Mouse (Mus musculus): ENCODE measurements at regions not wholly inside any gene's neighbourhood (a gene's known extent, or its start where the extent isn't known, plus 50 kb on each side); places are given as distances from the start of the nearest gene placed in this dataset.

DNA sequence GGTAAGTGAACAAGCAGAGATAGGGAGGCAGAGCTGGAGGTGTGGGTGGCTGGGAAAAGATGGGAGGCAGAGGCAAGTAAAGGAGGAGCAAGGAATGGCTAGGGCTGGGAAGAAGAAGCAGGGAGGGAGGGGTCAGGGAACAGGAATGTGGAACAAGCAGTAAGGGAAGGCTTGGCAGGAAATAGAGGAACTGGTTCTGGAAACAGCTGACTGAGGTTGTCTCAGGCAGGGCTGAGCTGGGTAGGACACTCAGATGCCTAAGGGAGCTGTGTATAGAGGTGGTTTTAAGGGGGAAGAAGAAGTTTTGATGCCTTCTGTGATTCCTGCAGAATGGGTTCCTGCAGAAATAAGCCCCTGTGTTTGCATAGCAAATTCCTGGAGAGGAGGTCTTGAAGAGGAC, 92.7 kb downstream of the Nucb2 start:
- Histone ChIP-seq H3K4me1 (no peaks in the 10 kb centered on the region), H3K27ac (replicated peaks) (no peak overlapping the region), H3K9ac (replicated peaks) (no peak overlapping the region), H3K4me3 (no peak overlapping the region), H3K36me3 (no peaks in the 10 kb centered on the region), H3K4me2 (replicated peaks) (no peak overlapping the region), H3K9me3 (peaks cover 4% of the 10 kb centered on the region; the same call in 1 of the 2 replicates), H3K27me3 (no peaks in the 10 kb centered on the region)
- ATAC-seq (replicated peaks): no peak

DNA sequence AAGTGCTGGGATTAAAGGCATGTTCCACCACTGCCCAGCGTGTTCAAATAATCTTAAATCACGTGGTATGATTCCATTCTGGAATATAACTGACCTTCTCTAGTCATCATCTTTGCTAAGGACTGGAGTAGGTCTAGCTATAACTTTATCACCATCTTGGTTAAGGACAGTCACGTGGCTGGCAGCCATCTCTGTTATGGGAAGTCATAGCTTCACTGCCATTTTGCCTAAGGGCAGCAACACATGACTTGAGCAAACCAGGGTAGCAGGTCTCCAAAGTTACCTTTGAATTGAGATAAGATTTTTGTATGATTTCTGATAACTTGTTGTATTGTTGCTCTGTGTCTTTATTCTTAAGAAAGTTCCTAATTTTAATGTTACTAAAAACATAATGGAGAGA, 96.2 kb downstream of the Nucb2 start:
- no peak overlapping the region for H3K4me3 ChIP-seq
- no peak for ATAC-seq (replicated peaks)

DNA sequence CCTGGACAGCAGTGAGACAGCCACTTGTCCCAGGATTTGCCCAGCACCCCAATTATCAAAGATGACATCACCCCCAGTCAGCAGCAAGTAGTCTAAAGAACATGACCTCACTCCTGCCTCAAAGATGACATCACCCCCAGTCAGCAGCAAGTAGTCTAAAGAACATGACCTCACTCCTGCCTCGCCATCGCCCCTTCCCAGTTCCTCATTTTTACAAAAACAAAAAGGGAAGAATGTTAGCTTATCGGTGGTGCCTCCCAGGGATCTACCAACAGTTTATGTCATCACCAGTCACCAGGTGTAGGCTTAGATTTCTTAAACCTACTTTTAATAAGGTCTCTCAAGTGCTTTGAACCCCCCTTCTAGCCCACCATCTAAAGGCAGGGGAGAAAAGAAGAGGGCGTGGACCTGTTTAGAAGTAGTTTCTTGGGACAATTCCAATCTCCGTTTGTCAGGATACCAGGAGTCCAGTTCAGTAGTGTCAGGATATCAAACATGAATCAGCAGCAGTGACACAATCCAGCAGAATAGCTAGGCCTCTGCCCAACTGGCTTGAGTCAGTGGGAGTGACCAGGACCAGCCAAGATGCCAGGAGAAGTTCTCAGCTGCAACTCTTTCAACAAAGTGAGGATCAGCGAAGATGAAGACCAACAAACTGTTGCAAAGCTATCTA, 99.1 kb downstream of the Nucb2 start:
- no peak overlapping the region for H3K9ac ChIP-seq (replicated peaks)
- ATAC-seq (replicated peaks): no peak
- peaks cover 12% of the 10 kb centered on the region for H3K4me1 ChIP-seq
- H3K9me3 ChIP-seq: peaks cover 4% of the 10 kb centered on the region; the same call in 1 of the 2 replicates
- H3K27ac ChIP-seq (replicated peaks): no peak overlapping the region
- 78% methylated on average over 6 of the region's 6 CpGs for WGBS
- H3K4me3 ChIP-seq: no peak overlapping the region
- no peaks in the 10 kb centered on the region for H3K36me3 ChIP-seq
- H3K4me2 ChIP-seq (replicated peaks): no peak overlapping the region
- H3K27me3 ChIP-seq: no peaks in the 10 kb centered on the region

More for the DNA sequence above, 96.2 kb downstream of the Nucb2 start:
- Histone ChIP-seq H3K27ac (replicated peaks) (no peak overlapping the region), H3K27me3 (no peaks in the 10 kb centered on the region), H3K9me3 (peaks cover 4% of the 10 kb centered on the region; the same call in 1 of the 2 replicates), H3K4me2 (replicated peaks) (no peak overlapping the region), H3K9ac (replicated peaks) (no peak overlapping the region), H3K36me3 (no peaks in the 10 kb centered on the region), H3K4me1 (no peaks in the 10 kb centered on the region)
- 87% methylated on average over 3 of the region's 3 CpGs for WGBS

DNA sequence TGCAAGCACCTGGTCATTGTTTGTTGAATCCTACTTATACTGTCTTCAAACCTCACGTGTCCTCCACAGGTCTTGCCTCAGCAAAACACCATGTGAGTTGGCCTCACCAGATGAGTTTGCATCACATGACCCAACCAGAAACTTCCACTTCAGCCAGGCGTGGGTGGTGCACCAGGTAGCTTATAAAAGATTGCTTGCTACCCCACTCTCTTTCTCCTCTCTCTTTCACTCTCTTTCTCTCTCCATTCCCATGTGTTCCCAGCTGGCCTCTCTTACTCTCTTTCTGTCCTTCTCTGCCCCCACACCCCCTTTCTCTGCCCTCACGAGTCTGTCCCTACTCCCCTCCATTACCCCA, 99.6 kb downstream of the Nucb2 start:
- H3K27me3 ChIP-seq: no peaks in the 10 kb centered on the region
- no peak overlapping the region for H3K4me2 ChIP-seq (replicated peaks)
- peaks cover 4% of the 10 kb centered on the region; the same call in 1 of the 2 replicates for H3K9me3 ChIP-seq
- no peak for ATAC-seq (replicated peaks)
- no peak overlapping the region for H3K4me3 ChIP-seq
- H3K4me1 ChIP-seq: peaks cover 12% of the 10 kb centered on the region
- H3K36me3 ChIP-seq: no peaks in the 10 kb centered on the region
- 87% methylated on average over 3 of the region's 3 CpGs for WGBS
- H3K9ac ChIP-seq (replicated peaks): no peak overlapping the region
- H3K27ac ChIP-seq (replicated peaks): no peak overlapping the region

DNA sequence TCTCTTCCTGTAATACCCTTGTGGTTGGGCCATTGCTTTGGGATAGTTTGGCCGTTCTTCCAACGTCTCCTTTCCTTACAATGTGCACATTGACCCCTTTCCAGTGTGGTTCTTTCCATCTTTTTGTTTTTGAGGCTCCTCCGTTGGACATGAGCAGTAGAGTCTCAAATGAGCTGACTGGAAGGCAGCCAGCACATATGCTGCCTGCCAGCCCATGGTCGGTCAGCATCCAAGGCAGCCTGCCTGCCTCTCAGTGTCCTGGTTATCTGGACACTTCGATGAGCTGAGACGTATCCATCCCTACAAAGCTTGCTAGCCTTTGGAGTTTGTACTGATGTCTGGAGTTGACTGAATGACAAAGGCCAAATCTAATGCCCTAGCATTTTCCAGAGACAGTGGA, 102.1 kb downstream of the Nucb2 start:
- ATAC-seq (replicated peaks): no peak
- Histone ChIP-seq H3K27ac (replicated peaks) (no peak overlapping the region), H3K9ac (replicated peaks) (no peak overlapping the region), H3K27me3 (no peaks in the 10 kb centered on the region), H3K36me3 (no peaks in the 10 kb centered on the region), H3K4me2 (replicated peaks) (no peak overlapping the region), H3K4me3 (no peak overlapping the region), H3K9me3 (no peaks in the 10 kb centered on the region), H3K4me1 (peaks cover 12% of the 10 kb centered on the region)
- 61% methylated on average over 6 of the region's 6 CpGs for WGBS

DNA sequence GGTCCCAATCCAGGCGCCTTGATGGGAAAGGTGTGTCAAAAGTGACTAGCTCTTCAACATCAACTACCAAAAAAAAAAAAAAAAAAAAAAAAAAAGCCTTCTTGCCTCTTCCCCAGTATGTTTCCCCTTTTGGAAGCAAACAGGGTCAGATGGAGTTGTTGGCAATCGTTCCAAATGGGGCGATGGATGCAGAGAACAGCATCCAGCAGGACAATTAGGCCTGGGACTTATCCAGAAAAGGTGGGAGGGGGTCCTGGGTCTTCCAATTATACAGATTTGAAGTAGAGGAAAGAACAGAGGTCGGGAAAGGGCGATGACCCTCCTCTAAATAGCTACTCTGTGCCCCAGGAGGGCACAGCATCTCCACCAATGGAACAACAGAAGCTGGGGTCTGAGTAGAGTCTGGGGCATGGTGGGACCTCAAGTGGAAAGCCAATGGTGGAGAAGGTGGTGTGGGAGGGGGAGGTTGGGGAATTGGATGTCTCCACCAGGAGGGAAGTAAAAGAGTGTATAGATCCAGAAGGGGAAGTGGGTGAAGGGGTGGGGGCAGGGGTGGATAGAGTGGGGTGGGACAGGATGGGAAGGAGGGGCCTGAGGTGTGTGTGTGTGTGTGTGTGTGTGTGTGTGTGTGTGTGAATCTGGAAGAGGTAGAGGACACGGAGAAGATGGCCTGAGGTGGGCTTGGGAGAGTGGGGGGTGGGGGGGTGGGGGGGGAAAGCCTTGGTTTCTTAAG, 102.7 kb downstream of the Nucb2 start:
- no peaks in the 10 kb centered on the region for H3K27me3 ChIP-seq
- H3K4me1 ChIP-seq: peaks cover 12% of the 10 kb centered on the region
- no peaks in the 10 kb centered on the region for H3K36me3 ChIP-seq
- 59% methylated on average over 6 of the region's 6 CpGs for WGBS
- ATAC-seq (replicated peaks): no peak; the same call in 1 of the 2 replicates
- no peak overlapping the region for H3K4me2 ChIP-seq (replicated peaks)
- no peaks in the 10 kb centered on the region for H3K9me3 ChIP-seq
- no peak overlapping the region for H3K4me3 ChIP-seq
- H3K27ac ChIP-seq (replicated peaks): no peak overlapping the region
- H3K9ac ChIP-seq (replicated peaks): no peak overlapping the region

DNA sequence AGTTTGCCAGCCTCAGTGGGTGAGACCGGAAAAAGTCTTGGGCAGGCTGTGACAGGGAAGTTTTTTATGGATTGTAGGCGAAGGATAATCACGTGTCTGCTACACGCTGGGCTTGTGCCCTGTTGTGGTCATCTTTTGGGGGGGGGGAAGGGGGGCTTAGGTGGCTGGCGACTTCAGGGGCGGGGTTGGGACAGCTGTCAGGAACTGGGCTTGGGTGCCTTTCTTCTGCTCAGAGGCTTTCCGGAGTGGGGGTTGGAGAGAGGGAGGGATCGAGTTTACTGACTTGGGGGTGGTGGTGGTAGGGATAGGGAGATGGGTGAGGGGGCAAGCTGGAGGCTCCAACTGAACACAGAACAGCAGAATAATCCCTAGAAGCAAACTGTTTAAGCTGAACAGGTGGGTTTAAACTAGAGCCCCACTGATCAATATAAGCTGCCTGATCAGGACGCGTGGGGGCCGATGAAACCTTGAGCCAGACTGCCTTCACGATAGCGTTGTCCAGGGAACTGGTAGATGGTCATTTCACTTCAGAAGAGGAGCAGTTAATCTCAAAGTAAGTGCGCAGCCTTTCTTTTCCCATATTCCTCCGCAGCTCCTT, 103.6 kb downstream of the Nucb2 start:
- 7% methylated on average over 15 of the region's 15 CpGs for WGBS
- Histone ChIP-seq H3K27ac (replicated peaks) (no peak overlapping the region), H3K9ac (replicated peaks) (no peak overlapping the region; the same call in 1 of the 2 replicates), H3K36me3 (no peaks in the 10 kb centered on the region), H3K27me3 (no peaks in the 10 kb centered on the region), H3K4me3 (peak overlapping the region; percentile 24), H3K9me3 (no peaks in the 10 kb centered on the region), H3K4me2 (replicated peaks) (peak overlapping the region; percentile 46), H3K4me1 (peaks cover 12% of the 10 kb centered on the region)
- ATAC-seq (replicated peaks): 0 out of 2 replicates have a peak, but pooled peaks have one; percentile 12

DNA sequence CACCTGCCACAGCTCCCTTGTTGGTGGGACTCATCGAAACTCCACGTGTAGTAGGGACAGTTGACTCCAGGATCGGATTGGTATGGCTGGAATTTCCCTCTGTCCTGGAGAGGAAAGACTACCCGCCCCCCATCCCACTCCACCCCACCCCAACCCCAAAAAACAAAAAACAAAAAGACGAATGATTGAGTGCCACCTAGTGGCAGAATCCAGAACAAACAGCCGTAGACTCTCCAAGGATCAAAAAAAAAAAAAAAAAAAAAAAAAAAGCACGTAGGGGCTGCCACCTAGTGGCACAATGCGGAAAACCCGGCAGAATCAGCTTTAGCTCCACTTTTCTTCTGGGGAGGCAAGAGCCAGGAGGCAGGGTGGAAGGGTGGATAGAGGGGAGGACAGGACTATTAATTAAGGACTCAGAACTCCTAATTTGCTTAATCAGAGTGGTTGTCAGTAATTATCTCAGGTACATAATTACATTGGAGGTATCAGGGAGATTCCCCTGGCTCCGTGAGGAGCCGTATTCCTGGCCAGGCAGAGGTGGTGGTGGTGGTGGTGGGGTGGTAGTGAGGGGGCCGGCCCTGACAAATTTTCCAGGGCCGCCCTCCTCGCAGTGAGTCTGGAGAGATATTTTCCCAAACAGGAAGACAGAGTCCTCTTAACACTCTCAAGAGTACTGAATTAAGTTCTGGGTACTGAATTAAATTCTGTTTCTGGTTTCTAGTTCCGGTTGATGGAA, 104.3 kb downstream of the Nucb2 start:
- Histone ChIP-seq H3K36me3 (no peaks in the 10 kb centered on the region), H3K27ac (replicated peaks) (no peak overlapping the region), H3K4me1 (peaks cover 12% of the 10 kb centered on the region), H3K9ac (replicated peaks) (no peak overlapping the region; the same call in 1 of the 2 replicates), H3K4me3 (peak overlapping the region; percentile 24), H3K9me3 (no peaks in the 10 kb centered on the region), H3K27me3 (no peaks in the 10 kb centered on the region), H3K4me2 (replicated peaks) (peak overlapping the region; percentile 46)
- ATAC-seq (replicated peaks): peak; percentile 69
- whole genome bisulfite sequencing: 25% methylated on average over 15 of the region's 15 CpGs

DNA sequence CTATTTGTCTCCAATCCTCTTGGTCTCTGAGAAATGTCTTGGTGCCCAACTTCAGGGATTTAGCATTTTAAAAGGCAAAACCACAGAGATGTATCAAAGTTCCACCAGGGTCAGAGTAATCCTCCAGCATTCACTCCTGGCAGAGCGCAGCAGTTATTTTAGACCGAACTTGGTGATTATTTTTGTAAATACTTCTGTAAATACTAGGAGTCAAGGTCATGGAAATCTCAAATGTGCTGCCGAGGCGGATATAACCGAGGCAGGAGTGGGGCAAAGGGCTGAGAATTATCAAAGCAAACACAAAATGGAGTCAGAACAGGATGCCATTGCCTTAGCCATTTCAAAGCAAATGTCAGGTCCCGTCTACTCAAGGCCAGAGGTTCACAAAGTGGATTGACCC, 105.2 kb downstream of the Nucb2 start:
- H3K4me2 ChIP-seq (replicated peaks): no peak overlapping the region
- no peaks in the 10 kb centered on the region for H3K9me3 ChIP-seq
- H3K27ac ChIP-seq (replicated peaks): no peak overlapping the region
- WGBS: 90% methylated on average over 6 of the region's 6 CpGs
- no peaks in the 10 kb centered on the region for H3K27me3 ChIP-seq
- ATAC-seq (replicated peaks): no peak
- H3K9ac ChIP-seq (replicated peaks): no peak overlapping the region
- H3K36me3 ChIP-seq: no peaks in the 10 kb centered on the region
- peaks cover 12% of the 10 kb centered on the region for H3K4me1 ChIP-seq
- no peak overlapping the region for H3K4me3 ChIP-seq

DNA sequence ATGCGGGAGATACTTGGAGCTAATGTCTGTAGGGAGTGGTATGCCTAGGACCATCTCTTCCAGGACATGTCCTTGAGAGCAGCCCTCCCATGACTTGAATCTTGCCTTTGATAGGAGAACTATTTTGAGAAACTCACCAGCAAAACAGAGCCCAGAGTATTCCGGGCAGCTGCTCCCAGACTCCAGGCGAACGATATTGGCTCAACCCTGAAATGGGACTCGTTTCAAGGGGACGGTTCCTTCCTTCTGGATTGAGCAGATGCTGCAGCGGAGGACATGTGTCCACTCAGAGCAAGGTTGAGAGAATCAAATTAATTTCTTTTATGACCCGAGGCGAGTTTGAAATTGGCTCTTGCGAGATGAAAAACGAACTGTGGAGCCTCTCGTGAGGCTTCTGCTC, 105.7 kb downstream of the Nucb2 start:
- no peak overlapping the region for H3K9ac ChIP-seq (replicated peaks)
- H3K27me3 ChIP-seq: no peaks in the 10 kb centered on the region
- no peak overlapping the region for H3K27ac ChIP-seq (replicated peaks)
- H3K4me3 ChIP-seq: no peak overlapping the region
- no peaks in the 10 kb centered on the region for H3K9me3 ChIP-seq
- no peaks in the 10 kb centered on the region for H3K36me3 ChIP-seq
- peaks cover 12% of the 10 kb centered on the region for H3K4me1 ChIP-seq
- no peak for ATAC-seq (replicated peaks)
- WGBS: 78% methylated on average over 12 of the region's 12 CpGs
- H3K4me2 ChIP-seq (replicated peaks): no peak overlapping the region

DNA sequence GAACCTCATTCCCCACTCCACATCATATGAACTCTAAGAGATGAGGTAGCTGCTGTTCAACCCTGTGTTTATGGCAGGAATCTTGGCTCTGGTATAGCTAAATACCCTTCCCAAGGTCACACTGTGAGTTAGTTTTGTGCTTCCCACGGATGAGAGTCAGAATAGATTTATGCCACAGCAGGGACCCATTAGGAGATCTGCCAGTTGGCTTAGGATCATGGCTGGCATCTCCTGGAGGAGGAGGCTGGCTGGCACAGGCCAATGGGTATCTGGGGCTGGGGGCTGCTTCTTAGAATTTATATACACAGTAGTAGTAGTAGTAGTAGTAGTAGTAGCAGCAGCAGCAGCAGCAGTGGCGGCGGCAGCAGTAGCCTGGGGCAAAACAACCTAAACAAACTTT, 111.8 kb downstream of the Nucb2 start:
- Histone ChIP-seq H3K9me3 (no peaks in the 10 kb centered on the region), H3K27ac (replicated peaks) (no peak overlapping the region), H3K4me3 (no peak overlapping the region), H3K4me1 (peaks cover 8% of the 10 kb centered on the region), H3K36me3 (no peaks in the 10 kb centered on the region), H3K9ac (replicated peaks) (no peak overlapping the region), H3K27me3 (no peaks in the 10 kb centered on the region), H3K4me2 (replicated peaks) (no peak overlapping the region)
- 65% methylated on average over 3 of the region's 3 CpGs for WGBS
- ATAC-seq (replicated peaks): peak; percentile 70; the same call in 1 of the 2 replicates

DNA sequence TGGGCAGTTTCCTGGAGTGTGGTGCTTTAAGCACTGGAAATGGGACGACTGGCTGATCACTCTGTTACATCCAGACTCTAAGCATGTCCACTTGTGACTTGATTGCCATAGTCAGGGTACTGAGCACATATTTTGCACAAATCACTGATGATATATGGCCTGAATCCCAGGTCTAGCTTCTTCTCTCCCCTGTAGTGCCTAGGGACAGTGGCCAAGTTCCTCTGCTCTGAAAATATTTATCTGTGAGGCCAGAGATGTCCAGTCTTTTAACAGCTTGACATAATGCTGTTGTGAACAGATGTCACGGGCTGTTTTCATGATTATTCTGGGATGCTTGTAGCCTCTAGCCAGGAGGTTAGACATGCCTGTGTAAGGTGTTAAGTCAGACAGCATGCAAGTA, 115.5 kb downstream of the Nucb2 start:
- Histone ChIP-seq H3K9ac (replicated peaks) (no peak overlapping the region), H3K27me3 (no peaks in the 10 kb centered on the region), H3K4me2 (replicated peaks) (no peak overlapping the region), H3K9me3 (no peaks in the 10 kb centered on the region), H3K36me3 (no peaks in the 10 kb centered on the region), H3K4me1 (peaks cover 8% of the 10 kb centered on the region), H3K4me3 (no peak overlapping the region), H3K27ac (replicated peaks) (no peak overlapping the region)
- ATAC-seq (replicated peaks): no peak
- 76% methylated on average over 2 of the region's 2 CpGs for WGBS
